Mouse (Mus musculus) forebrain, embryonic 16.5 days (tissue): Measurements from ENCODE around the gene Nagpa. TPM values are rescaled to one million over a fixed set of nuclear protein-coding genes. Genes with fewer than 3 reads are reported as not detected.
"Not testable (repeated sequence)": the region's sequence is repeated elsewhere in the genome, so short reads cannot be mapped to it uniquely, and the experiment has no call there.

Experiments
- ATAC-seq: fragments of 200-750 bp; cut with Nextera tagmentation; 2 replicates; pipeline ENCODE4 v1.8.0; 2017; ENCODE audit warnings: mild to moderate bottlenecking, moderate library complexity
- H3K27ac ChIP-seq: fragments of 300-500 bp; sonication (generic); 2 replicates; pipeline ENCODE4 v1.5.1; 2014; ENCODE audit warnings: low read length, control low read depth
- H3K27me3 ChIP-seq: fragments of 300-500 bp; sonication (generic); replicated peaks from 2 replicates; pipeline ENCODE4 v1.6.1; 2014; ENCODE audit warnings: low read length; ENCODE audit not compliant: control insufficient read depth, insufficient read depth
- H3K36me3 ChIP-seq: fragments of 300-500 bp; sonication (generic); 2 replicates; pipeline ENCODE4 v1.6.1; 2014; ENCODE audit not compliant: control insufficient read depth, insufficient read depth
- H3K4me1 ChIP-seq: fragments of 300-500 bp; sonication (generic); replicated peaks from 2 replicates; pipeline ENCODE4 v1.6.1; 2014; ENCODE audit warnings: low read length; ENCODE audit not compliant: control insufficient read depth, insufficient read depth
- H3K4me2 ChIP-seq: fragments of 300-500 bp; sonication (generic); 2 replicates; pipeline ENCODE4 v1.6.1; 2014; ENCODE audit warnings: mild to moderate bottlenecking, low read length, control low read depth
- H3K4me3 ChIP-seq: fragments of 300-500 bp; sonication (generic); replicated peaks from 2 replicates; pipeline ENCODE4 v1.5.1; 2014; ENCODE audit warnings: mild to moderate bottlenecking, low read length, control low read depth
- H3K9ac ChIP-seq: fragments of 300-500 bp; sonication (generic); replicated peaks from 2 replicates; pipeline ENCODE4 v1.6.1; 2014; ENCODE audit warnings: low read depth, low read length, control low read depth
- H3K9me3 ChIP-seq: fragments of 300-500 bp; sonication (generic); 2 replicates; pipeline ENCODE4 v1.6.1; 2016; ENCODE audit warnings: low read length; ENCODE audit not compliant: control insufficient read depth
- WGBS: fragments of 180-500 bp; shearing (Covaris S2); extraction: QIAGEN DNeasy Blood & Tissue Kit; methylation state at CpG from one replicate; pipeline ENCODE4 v1.1.7; 2014; 5-methylcytosine and 5-hydroxymethylcytosine counted together
- polyA plus RNA-seq: library from polyadenylated mRNA; unstranded; fragments of >200 nt; fragmentation: Nextera tagmentation; extraction: Ambion mirVana; gene quantifications from 2 replicates; pipeline ENCODE4 v1.2.1, GENCODE M21; 2015

Gene Nagpa
- 11.1 and 13.6 TPM in 2 replicates for polyA plus RNA-seq

- peak within 1 kb of the TSS; percentile 85 for H3K4me3 ChIP-seq
- ATAC-seq: peak; percentile 96
- H3K27me3 ChIP-seq: no peaks in the 10 kb centered on the region
- no peaks in the 10 kb centered on the region for H3K9me3 ChIP-seq
- no peak within 1 kb of the TSS for H3K27ac ChIP-seq
- peaks cover 13% of the 10 kb centered on the region for H3K4me1 ChIP-seq
- WGBS: 4% methylated on average over 40 of the region's 40 CpGs
- peak within 1 kb of the TSS; percentile 91 for H3K4me2 ChIP-seq
- no peaks in the 10 kb centered on the region for H3K36me3 ChIP-seq
- H3K9ac ChIP-seq: peak within 1 kb of the TSS; percentile 79
Measured at GRCm38 (mm10) chr16:5203668-5204433, at the start of gene Nagpa. Gene Nagpa (minus strand): TSS chr16:5204012.

- Histone ChIP-seq H3K9me3 (no peaks in the 10 kb centered on the region), H3K36me3 (no peaks in the 10 kb centered on the region), H3K4me3 (no peak overlapping the region), H3K4me2 (no peak overlapping the region), H3K27ac (no peak overlapping the region), H3K27me3 (no peaks in the 10 kb centered on the region), H3K9ac (no peak overlapping the region), H3K4me1 (peaks cover 16% of the 10 kb centered on the region)
- ATAC-seq: no peak
- 98% methylated on average over 2 of the region's 2 CpGs for WGBS
Measured at GRCm38 (mm10) chr16:5252260-5252659, 48.4 kb upstream of the Nagpa start.

- H3K4me1 ChIP-seq: peaks cover 11% of the 10 kb centered on the region
- H3K9me3 ChIP-seq: no peaks in the 10 kb centered on the region
- H3K36me3 ChIP-seq: no peaks in the 10 kb centered on the region
- 85% methylated on average over 3 of the region's 3 CpGs for WGBS
- no peak overlapping the region for H3K4me3 ChIP-seq
- no peak for ATAC-seq
- no peak overlapping the region for H3K9ac ChIP-seq
- H3K27me3 ChIP-seq: no peaks in the 10 kb centered on the region
- no peak overlapping the region for H3K4me2 ChIP-seq
- no peak overlapping the region for H3K27ac ChIP-seq
Measured at GRCm38 (mm10) chr16:5250891-5251290, 47.1 kb upstream of the Nagpa start.

GRCm38 (mm10) chr16:5244411-5244810 is 40.6 kb upstream of the Nagpa start:
- WGBS: 35% methylated on average over 7 of the region's 7 CpGs
- Histone ChIP-seq H3K4me3 (no peak overlapping the region), H3K36me3 (peaks cover 12% of the 10 kb centered on the region), H3K27ac (no peak overlapping the region), H3K4me1 (no peaks in the 10 kb centered on the region), H3K9me3 (no peaks in the 10 kb centered on the region), H3K27me3 (no peaks in the 10 kb centered on the region), H3K9ac (no peak overlapping the region), H3K4me2 (no peak overlapping the region)
- no peak for ATAC-seq

- no peak for ATAC-seq
- Histone ChIP-seq H3K27ac (no peak overlapping the region), H3K36me3 (peaks cover 12% of the 10 kb centered on the region), H3K9ac (no peak overlapping the region), H3K4me1 (no peaks in the 10 kb centered on the region), H3K9me3 (no peaks in the 10 kb centered on the region), H3K4me3 (no peak overlapping the region), H3K4me2 (no peak overlapping the region), H3K27me3 (no peaks in the 10 kb centered on the region)
- 95% methylated on average over 6 of the region's 6 CpGs for WGBS
Measured at GRCm38 (mm10) chr16:5242882-5243281, 39.1 kb upstream of the Nagpa start.

GRCm38 (mm10) chr16:5242355-5242754 is 38.5 kb upstream of the Nagpa start:
- no peak for ATAC-seq
- Histone ChIP-seq H3K4me1 (no peaks in the 10 kb centered on the region), H3K4me2 (no peak overlapping the region), H3K9me3 (no peaks in the 10 kb centered on the region), H3K4me3 (no peak overlapping the region), H3K27me3 (no peaks in the 10 kb centered on the region), H3K27ac (no peak overlapping the region), H3K9ac (no peak overlapping the region), H3K36me3 (peaks cover 12% of the 10 kb centered on the region)
- WGBS: 94% methylated on average over 4 of the region's 4 CpGs

GRCm38 (mm10) chr16:5233418-5234313 is 29.9 kb upstream of the Nagpa start, which contains the start of gene Alg1:
Gene Alg1 (plus strand): TSS chr16:5233621.
- ATAC-seq: peak; percentile 97
- H3K9me3 ChIP-seq: no peaks in the 10 kb centered on the region
- H3K4me3 ChIP-seq: peak within 1 kb of the TSS; percentile 77
- H3K4me1 ChIP-seq: peaks cover 7% of the 10 kb centered on the region
- H3K4me2 ChIP-seq: peak within 1 kb of the TSS; percentile 83
- H3K27me3 ChIP-seq: no peaks in the 10 kb centered on the region; the same call in 1 of the 2 replicates
- H3K9ac ChIP-seq: peak within 1 kb of the TSS; percentile 73
- 2% methylated on average over 45 of the region's 47 CpGs for WGBS
- H3K36me3 ChIP-seq: no peaks in the 10 kb centered on the region
- H3K27ac ChIP-seq: peak within 1 kb of the TSS; percentile 31; the same call in 1 of the 2 replicates

GRCm38 (mm10) chr16:5232982-5233381 is 29.2 kb upstream of the Nagpa start:
- no peak for ATAC-seq
- no peaks in the 10 kb centered on the region; the same call in 1 of the 2 replicates for H3K27me3 ChIP-seq
- H3K9ac ChIP-seq: no peak overlapping the region
- H3K4me1 ChIP-seq: peaks cover 7% of the 10 kb centered on the region
- H3K36me3 ChIP-seq: no peaks in the 10 kb centered on the region
- H3K9me3 ChIP-seq: no peaks in the 10 kb centered on the region
- peak overlapping the region; percentile 77 for H3K4me3 ChIP-seq
- H3K4me2 ChIP-seq: peak overlapping the region; percentile 83
- H3K27ac ChIP-seq: no peak overlapping the region
- WGBS: 74% methylated on average over 4 of the region's 4 CpGs

- not testable (repeated sequence) for H3K4me2 ChIP-seq, H3K4me1 ChIP-seq, H3K36me3 ChIP-seq, H3K27me3 ChIP-seq, H3K9me3 ChIP-seq, ATAC-seq, H3K27ac ChIP-seq, H3K4me3 ChIP-seq, H3K9ac ChIP-seq
- 84% methylated on average over 3 of the region's 3 CpGs for WGBS
Measured at GRCm38 (mm10) chr16:5228103-5228502, 24.3 kb upstream of the Nagpa start.
